Mouse (Mus musculus) heart, adult 10 weeks (tissue): ENCODE results near the gene Ugt2b35. TPM values are rescaled to one million over a fixed set of nuclear protein-coding genes. Genes with fewer than 3 reads are reported as not detected.

Source experiments
- polyA plus RNA-seq: library from polyadenylated mRNA; stranded (reverse); fragments of 350-450 nt; fragmentation: Illumina TruSeq; extraction: RNeasy Lipid Tissue Mini Kit (QIAGEN cat#74804); gene quantifications from one replicate; pipeline ENCODE4 v1.2.3, GENCODE M21; 2014; ENCODE audit warnings: low read depth, low replicate concordance

Ugt2b35 gene
- polyA plus RNA-seq, result not detected

DNA sequence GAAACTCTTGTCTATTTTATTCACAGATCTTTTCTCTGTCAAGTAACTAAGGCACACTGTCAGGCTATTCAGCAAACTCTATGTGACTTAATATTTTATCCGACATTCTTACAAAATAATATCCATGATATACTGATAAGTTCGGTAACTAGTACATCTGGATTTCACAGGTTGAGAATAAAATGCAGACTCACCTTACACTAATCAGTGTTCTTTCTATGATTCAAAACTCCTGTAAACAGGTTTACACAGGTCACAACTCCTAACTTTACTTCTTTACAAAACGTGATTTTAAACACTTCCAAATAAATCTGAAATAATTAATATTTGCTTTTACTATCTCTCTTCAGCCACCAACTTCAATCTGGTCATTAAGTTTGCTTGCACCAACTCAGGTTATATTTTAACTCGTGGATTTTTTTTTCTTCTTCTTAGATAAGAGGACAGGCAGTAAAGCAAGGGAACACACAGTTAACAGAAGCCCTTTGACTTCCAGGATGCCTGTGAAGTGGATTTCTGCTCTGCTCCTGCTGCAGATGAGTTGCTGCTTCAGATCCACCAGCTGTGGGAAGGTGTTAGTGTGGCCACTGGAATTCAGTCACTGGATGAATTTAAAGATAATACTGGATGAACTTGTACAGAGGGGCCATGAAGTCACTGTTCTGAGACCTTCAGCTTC is at the start of gene Ugt2b35:
TSS of gene Ugt2b35 (plus strand) at position 466 of the 679 bp plus-strand sequence.

Other genes starting within 250 kb of the Ugt2b35 start
- gene Ythdc1, start 196.6 kb upstream of the Ugt2b35 start, polyA plus RNA-seq, result 42.7 TPM
- gene Ugt2b34, start 93.9 kb upstream of the Ugt2b35 start, polyA plus RNA-seq, result 0.55 TPM
- gene Ugt2b1, start 74.3 kb upstream of the Ugt2b35 start, polyA plus RNA-seq, result 0.50 TPM
- 0.68 TPM for gene Ugt2b36, start 91.7 kb downstream of the Ugt2b35 start, polyA plus RNA-seq
- 0.39 TPM for gene Ugt2b5, start 139.5 kb downstream of the Ugt2b35 start, polyA plus RNA-seq